Comparison of ENCODE assay signal across 9 mouse cellular contexts in the genomic region with DNA sequence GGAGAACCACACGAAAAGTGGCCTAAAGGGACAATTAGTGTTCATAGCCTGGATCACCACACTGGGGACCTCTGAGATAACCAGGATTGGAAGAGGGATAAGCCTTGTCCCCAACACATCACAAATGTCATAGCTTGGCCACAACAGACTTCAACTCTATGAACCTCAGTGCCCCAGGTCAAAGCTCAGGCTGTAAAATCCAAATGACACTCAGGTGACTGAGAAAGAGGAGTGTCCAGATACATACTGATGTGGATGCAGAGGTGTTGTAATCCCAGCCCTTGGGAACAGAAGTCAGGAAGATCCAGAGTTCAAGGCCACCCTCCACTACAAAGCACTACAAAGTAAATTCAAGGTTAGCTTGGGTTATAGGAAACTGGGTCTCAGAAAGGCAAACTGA. TPM values are rescaled to one million over a fixed set of nuclear protein-coding genes. Genes with fewer than 3 reads are reported as not detected.
DNase-seq lines count a peak whose midpoint lies in the region; ATAC-seq and TF ChIP-seq lines count a peak whose summit lies in the region.
"Had no signal": no experiment of that assay in that cellular context is flagged by ENCODE, and none has a peak within 500 bp of the region (broad histone marks: within the 10 kb centered on the region; RNA-seq: fewer than 3 reads in every experiment).

No protein-coding gene starts in this region.

- H3K4me2 ChIP-seq in hindbrain, embryonic 14.5 days (replicated peaks) = no peak overlapping the region
- no peak overlapping the region for H3K4me2 ChIP-seq in midbrain, postnatal 0 days (ENCODE audit: low read depth, low read length, poor library complexity, severe bottlenecking)

- no peak overlapping the region for H3K9ac ChIP-seq in hindbrain, embryonic 14.5 days
- 0 out of 2 replicates have a peak overlapping the region, but pooled peaks have one; percentile 29 for H3K9ac ChIP-seq in midbrain, postnatal 0 days (replicated peaks; ENCODE audit: low read length, poor library complexity, severe bottlenecking)

- WGBS in hindbrain, embryonic 14.5 days = 57% methylated on average over 1 of the region's 1 CpGs
- 42% methylated on average over 1 of the region's 1 CpGs for WGBS in midbrain, postnatal 0 days

- no peaks in the 10 kb centered on the region for H3K9me3 ChIP-seq in hindbrain, embryonic 14.5 days (ENCODE audit: control insufficient read depth, low read length)
- H3K9me3 ChIP-seq in midbrain, postnatal 0 days (ENCODE audit: low read length) = no peaks in the 10 kb centered on the region

- no peaks in the 10 kb centered on the region for H3K27me3 ChIP-seq in hindbrain, embryonic 14.5 days (ENCODE audit: control insufficient read depth, insufficient read depth, low read length)
- H3K27me3 ChIP-seq in midbrain, postnatal 0 days (ENCODE audit: insufficient read depth, low read length) = no peaks in the 10 kb centered on the region

- TF ChIP-seq CTCF in gastrocnemius, adult 2 months (IDR thresholded peaks at IDR 0.05) = no peak
- no peak for TF ChIP-seq CTCF in left cerebral cortex, adult 2 months (IDR thresholded peaks at IDR 0.05)
- no peak for TF ChIP-seq CTCF in midbrain, postnatal 0 days (IDR thresholded peaks at IDR 0.05)

- no peak for ATAC-seq in hindbrain, embryonic 14.5 days (ENCODE audit: low FRiP score)
- no peak for ATAC-seq in midbrain, postnatal 0 days (ENCODE audit: low FRiP score)

- intact Hi-C loops in gastrocnemius, adult 2 months (cut with DNase I) = no loop called here
- intact Hi-C loops in gastrocnemius, postnatal 36 days (cut with DNase I) = no loop called here
- intact Hi-C loops in left cerebral cortex, adult 2 months (cut with DNase I) = no loop called here
- intact Hi-C loops in left cerebral cortex, postnatal 14 days (cut with DNase I) = no loop called here

- peaks cover 23% of the 10 kb centered on the region for H3K36me3 ChIP-seq in hindbrain, embryonic 14.5 days (replicated peaks; ENCODE audit: control insufficient read depth, insufficient read depth)
- H3K36me3 ChIP-seq in midbrain, postnatal 0 days (ENCODE audit: insufficient read depth, low read length) = peaks cover 10% of the 10 kb centered on the region

- H3K4me3 ChIP-seq in gastrocnemius, adult 2 months = no peak overlapping the region
- no peak overlapping the region for H3K4me3 ChIP-seq in left cerebral cortex, adult 2 months
- H3K4me3 ChIP-seq in hindbrain, embryonic 14.5 days (replicated peaks; ENCODE audit: low read length) = no peak overlapping the region
- H3K4me3 ChIP-seq in midbrain, postnatal 0 days (ENCODE audit: low read depth, low read length) = no peak overlapping the region

- H3K27ac ChIP-seq in gastrocnemius, adult 2 months = peak overlapping the region; percentile 75
- peak overlapping the region; percentile 84; the same call in 1 of the 2 replicates for H3K27ac ChIP-seq in left cerebral cortex, adult 2 months
- peak overlapping the region; percentile 79 for H3K27ac ChIP-seq in hindbrain, embryonic 14.5 days
- peak overlapping the region; percentile 82; the same call in 1 of the 2 replicates for H3K27ac ChIP-seq in midbrain, postnatal 0 days (ENCODE audit: low read depth, low read length)

- DNase-seq in gastrocnemius, adult 2 months = no peak
- DNase-seq in gastrocnemius, postnatal 36 days = no peak
- no peak for DNase-seq in left cerebral cortex, adult 2 months (ENCODE audit: extremely low spot score in 1 of 2, low spot score in 2 of 2)
- no peak for DNase-seq in left cerebral cortex, postnatal 14 days (ENCODE audit: low spot score in 2 of 2)
- DNase-seq in hindbrain, embryonic 14.5 days (ENCODE audit: low spot score) = no peak
- DNase-seq in midbrain, postnatal 0 days (ENCODE audit: low spot score) = no peak
- no peak for DNase-seq in spleen, adult 18-20 months
- DNase-seq in retina, embryonic 14.5 days (ENCODE audit: low spot score) = no peak
- DNase-seq: B cell, adult 2 months had no signal

- H3K4me1 ChIP-seq in hindbrain, embryonic 14.5 days (replicated peaks; ENCODE audit: control insufficient read depth, insufficient read depth, low read length) = peaks cover 57% of the 10 kb centered on the region
- peaks cover 34% of the 10 kb centered on the region for H3K4me1 ChIP-seq in midbrain, postnatal 0 days (ENCODE audit: insufficient read depth, low read length)

RNA-seq across cellular contexts. Expression of gene Zmynd8, which starts 29.6 kb away (rescaled TPM):
- 10 to 100 TPM; 13.1 to 23.3 TPM for total RNA-seq in gastrocnemius, adult 2 months (2021)
- total RNA-seq in gastrocnemius, postnatal 36 days (2021) = 10 to 100 TPM; 12.7 to 17.3 TPM
- 100 to 1,000 TPM; 182 to 188 TPM for total RNA-seq in left cerebral cortex, adult 2 months (2021)
- total RNA-seq in left cerebral cortex, postnatal 14 days (2021) = 100 to 1,000 TPM; 130 to 171 TPM
- polyA plus RNA-seq in hindbrain, embryonic 14.5 days (2014; fragmentation: Nextera tagmentation; extraction: Ambion mirVana) = 55.4 and 63.4 TPM in 2 replicates
- total RNA-seq in midbrain, postnatal 0 days (2014; rRNA removed) = 55.9 and 73.4 TPM in 2 replicates
- 56.8 and 59.0 TPM in 2 replicates for polyA plus RNA-seq in midbrain, postnatal 0 days (2015; fragmentation: Nextera tagmentation; extraction: Ambion mirVana)
